Mouse (Mus musculus) left cerebral cortex, adult 9 months (tissue): ENCODE results near the gene Tbx3.

Source experiments
- DNase-seq, 2 experiments: peaks; one replicate each; pipeline ENCODE4 v3.0.0; 2022; ENCODE audit warnings: low spot score in 2 of 2

Tbx3 gene

GRCm38 (mm10) chr5:119661474-119661873 lies 9.0 kb upstream of the Tbx3 start:
- DNase-seq: no peak

- DNase-seq: no peak
Measured at GRCm38 (mm10) chr5:119662326-119662725, 8.1 kb upstream of the Tbx3 start.

DNA sequence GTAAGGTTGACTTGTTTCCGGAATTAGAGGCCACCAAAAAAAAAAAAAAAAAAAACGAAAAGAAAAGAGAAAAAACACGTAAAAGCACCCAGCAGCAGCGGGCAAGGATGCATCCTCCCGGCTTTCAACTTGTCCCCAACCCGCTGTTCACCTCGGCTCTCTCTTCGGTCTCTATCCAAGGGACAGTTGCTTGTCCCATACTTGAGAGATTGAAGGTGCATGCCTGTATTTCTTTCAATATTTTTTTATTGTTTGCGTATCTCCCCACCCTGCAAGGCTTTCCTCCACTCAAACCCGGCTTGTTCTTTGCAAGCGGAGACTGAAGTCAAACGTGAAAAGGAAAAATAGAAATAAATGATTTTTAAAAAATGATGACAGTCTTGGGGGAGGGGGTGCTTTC lies 7.7 kb upstream of the Tbx3 start:
- DNase-seq: no peak

DNA sequence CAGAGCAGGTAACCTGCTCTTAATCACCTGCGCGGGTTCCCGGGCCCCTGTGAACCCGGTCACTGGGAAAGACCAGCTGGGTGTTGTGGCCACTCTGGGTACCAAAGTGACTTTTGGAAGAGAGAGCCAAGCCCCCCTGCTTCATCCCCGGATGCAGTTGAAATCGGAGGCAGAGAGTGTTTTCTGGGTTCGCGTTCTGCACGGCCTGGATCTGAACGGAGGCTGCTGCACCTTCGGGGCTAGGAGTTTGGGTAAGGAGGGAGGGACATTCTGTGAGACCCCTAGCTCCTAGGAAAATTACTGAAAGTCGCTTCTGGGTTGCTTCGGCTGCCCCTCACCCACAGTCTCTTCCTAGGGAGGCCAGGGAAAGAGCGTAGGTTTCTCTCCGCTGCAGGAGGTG lies 7.2 kb upstream of the Tbx3 start:
- DNase-seq: no peak

DNA sequence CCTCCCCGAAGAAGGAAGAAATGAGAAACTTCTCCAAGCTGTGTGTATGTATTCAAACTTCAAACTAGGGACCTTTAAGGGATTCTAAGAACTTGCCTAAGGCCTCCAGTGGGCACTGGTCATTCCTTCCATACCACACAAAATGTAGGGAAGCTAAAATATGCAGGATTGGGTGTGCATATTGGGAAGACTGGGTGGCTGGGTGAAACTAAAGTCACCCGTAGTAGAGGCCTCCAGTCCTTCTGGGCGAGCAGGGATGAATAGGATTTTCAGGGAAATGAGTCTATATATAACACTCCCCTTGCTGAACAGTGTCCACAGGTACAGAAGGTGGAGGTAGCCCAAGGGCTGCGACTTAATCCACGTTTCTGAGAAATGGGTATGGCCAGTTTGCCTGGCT lies 6.7 kb upstream of the Tbx3 start:
- DNase-seq: no peak

DNA sequence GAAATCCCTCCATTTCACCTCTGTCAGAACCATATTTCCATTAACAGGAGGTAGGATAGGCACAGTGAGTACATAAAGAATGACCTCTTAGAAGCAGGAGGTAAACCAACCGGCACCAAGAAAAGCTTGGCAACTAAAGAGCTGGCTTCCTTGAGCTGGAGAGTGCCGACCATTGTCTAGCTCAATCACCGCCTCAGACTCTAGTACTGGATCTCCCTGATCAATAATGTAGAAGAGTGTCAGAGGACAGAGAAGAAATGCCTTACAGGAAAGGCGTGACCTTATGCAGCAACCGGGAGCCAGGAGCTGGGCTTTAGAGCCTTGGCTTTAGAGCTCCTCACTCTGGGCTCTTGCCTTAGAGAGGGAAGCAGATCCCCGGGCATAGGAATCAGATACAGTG lies 4.7 kb upstream of the Tbx3 start:
- DNase-seq: no peak

GRCm38 (mm10) chr5:119667356-119667940 lies 3.0 kb upstream of the Tbx3 start:
- no peak for DNase-seq

DNA sequence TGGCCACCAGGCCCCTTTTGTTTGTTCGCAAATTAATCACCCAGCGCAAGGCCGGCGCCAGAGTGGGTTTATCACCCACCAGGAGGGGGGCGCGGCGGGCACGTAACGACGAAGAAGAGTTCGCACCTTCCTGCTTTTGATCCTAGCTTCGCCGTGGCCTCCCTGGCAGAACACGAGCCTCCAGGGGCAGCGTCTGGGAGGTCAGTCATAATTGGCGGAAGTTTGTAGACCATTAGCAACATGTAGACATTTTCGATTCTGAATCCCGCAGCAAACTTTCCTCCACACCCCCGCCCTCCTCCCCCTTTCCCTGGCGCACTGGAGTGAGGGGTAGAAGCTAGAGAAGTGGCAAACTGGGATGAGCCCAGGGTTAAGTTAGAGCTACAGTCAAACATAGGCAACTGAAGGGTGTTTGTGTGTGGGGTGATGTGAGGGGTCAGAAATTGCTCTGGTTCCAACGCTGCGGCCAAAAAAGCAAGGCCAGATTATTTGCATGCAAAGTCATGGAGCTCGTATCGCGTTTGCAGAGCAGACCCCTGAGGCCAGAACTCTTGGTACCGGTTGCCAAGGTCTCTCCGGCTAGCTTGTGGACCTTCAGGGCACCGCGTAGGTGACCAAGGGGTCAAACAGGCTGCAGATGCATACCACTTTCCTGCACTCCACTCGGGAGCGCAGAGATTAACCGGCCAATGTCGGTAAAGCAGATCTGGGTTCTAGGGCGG lies 2.1 kb upstream of the Tbx3 start:
- no peak for DNase-seq

GRCm38 (mm10) chr5:119668913-119669411 lies 1.5 kb upstream of the Tbx3 start:
- no peak for DNase-seq

GRCm38 (mm10) chr5:119669741-119670565 lies 516 bp upstream of the Tbx3 start:
- no peak for DNase-seq

- DNase-seq: no peak
Measured at GRCm38 (mm10) chr5:119671124-119671801, 794 bp downstream of the Tbx3 start.

GRCm38 (mm10) chr5:119671965-119672347 lies 1.5 kb downstream of the Tbx3 start:
- no peak for DNase-seq

DNA sequence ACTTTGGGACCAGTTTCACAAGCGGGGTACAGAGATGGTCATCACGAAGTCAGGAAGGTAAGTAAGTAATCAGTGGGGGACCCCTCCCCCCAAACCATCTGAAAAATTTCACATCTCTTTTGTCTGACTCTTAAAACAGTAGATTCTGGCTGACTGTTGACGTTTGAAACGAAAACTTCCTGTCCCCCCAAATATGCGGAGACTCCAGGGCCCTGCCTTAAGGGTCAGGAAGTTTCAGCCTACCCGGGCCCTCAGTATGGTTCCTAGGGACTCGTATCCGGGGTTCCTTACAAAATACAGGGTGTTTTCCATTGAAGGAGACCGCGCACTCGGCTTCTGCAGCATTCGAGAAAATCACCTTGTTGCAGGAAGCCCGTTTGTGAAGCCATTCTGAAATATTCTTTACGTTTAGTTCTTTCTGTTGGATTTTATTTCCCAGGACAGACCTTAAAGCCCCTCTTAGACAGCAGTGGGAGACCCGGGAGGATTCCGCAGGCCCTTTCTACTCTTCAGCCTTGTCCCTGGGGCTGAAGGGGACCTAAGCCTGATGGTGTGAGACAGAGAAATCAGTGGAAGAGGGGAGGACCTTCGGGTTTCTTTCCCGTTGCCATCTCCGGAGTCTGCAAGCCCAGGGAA lies 2.0 kb downstream of the Tbx3 start:
- no peak for DNase-seq

DNA sequence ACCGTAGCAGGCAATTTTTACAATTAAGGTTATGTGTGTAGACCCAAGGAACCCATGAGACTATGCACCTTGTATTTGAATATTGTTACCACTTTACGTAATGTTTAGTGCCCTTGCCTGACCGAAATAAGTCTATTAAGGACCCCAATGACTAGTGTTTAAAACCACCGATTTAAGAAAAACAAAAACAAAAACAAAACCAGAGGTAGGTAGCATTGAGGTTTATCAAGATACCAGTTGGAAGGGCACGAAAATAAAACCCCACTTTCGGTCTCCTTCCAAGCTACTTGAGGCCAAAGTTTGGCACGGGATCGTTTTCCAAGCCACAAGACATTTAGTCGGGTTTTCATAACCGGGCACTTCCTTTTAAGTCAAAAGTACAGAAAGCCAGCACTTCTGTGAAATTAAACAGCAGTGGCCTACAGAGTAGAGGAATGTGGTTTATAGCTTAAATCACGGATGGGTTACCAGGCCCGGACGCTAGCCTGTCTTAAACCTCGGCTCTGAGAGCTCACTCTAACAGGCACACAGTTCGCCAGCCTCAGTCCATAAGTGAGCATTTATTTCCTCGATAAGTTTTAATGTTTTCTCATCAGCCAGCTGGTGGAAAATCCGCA lies 2.6 kb downstream of the Tbx3 start:
- DNase-seq: no peak

DNA sequence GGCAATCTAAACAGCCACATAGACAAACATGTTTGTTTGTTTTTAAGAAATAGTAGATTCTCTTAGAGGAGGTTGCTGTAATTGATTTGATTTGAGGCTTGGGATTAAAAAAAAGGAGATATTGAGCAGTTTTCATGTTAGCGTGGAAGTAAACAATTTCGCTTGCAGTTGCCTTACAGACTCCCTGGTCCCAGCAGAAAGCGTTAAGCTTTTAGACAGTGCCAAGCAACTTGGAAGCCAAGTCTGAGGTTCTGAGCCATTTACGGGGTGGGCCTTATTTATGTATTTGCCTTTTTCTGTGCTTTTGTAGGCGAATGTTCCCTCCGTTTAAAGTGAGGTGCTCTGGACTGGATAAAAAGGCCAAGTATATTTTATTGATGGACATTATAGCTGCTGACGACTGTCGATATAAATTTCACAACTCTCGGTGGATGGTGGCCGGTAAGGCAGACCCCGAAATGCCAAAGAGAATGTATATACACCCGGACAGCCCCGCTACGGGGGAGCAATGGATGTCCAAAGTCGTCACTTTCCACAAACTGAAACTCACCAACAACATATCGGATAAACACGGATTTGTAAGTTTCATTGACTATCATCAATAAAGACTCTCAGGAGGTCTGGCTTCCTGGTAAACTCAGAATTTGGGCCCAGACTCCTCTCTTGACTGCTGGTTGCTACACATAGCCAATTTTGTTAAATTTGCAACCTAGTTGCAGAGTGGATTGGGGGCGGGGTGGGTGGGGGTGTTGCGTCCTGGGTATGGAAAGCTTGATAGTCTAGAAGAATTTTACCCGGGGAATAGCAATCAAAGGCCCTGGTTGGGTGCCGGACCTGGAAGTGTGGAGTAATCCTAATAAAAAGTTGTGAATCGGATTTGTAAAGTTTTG lies 3.5 kb downstream of the Tbx3 start:
- no peak for DNase-seq

DNA sequence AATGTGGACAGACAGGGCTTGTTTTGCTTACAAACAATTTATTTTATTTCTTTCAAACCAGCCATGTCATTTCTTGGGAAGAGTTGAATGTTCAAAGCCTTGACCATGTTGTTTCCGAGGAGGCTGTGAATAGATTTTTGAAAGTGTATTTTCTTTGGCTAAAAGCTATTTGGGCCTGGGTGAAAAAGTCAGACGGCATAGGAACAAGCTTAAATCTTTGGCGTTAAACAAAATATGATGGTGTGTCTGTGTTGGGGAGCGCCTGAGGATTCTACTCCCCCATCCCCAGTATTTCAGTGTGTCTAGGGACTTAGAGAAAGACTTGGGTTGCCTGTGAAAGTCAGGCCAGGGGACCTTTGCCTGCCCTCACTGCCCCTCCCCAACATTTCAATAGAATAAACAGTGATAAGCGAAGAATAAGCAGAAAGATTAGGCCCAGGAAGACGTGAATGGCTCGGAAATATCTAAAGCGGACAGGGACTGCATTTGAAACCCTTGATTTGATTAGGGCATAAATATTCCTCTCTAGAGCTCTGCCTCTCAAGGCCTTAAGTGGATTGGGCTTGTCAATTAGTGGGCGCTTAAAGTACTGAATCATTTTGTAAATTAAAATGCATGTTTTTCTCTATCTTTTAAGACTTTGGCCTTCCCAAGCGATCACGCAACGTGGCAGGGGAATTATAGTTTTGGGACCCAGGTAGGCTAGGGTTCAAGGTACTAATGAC lies 4.3 kb downstream of the Tbx3 start:
- DNase-seq: no peak

DNA sequence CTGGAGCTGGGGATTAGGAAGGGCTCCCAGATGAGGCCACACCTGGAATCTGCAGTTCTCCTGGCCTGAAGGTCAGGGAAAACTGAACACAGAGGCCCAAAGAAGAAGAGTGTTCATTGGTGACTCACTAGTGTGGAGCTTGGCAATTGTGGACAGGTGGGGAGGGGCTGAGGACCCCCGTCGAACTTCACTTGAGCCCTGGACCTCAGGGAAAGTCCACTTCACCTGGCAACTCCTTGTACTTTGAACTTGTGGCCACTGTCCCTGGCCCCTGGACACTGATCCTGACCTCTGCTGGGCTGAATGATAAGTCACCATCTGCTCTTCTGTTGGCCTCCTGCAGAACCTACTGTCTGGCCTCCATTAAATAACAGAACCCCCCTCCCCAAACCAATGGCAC lies 5.8 kb downstream of the Tbx3 start:
- no peak for DNase-seq

GRCm38 (mm10) chr5:119678516-119678915 lies 8.0 kb downstream of the Tbx3 start:
- no peak for DNase-seq

DNA sequence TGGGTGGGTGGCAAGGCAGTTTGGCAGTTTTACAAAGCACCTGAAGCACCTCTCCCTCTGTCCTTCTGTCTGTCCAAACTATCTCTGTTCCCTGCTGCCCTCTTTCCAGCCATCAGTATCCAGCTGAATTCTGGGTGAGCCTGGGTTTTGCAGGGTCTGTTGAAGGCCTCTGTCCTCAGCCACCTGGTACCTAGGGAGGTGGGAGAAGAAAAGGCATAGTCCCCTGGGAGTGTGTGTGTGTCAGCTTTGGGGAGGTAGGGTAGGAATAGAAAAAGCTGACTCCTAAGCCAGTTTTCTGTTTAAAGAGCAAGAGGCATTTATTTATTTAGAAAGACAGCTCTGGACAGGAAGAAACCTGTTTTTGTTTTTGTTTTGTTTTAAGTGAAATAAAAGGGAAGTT lies 8.6 kb downstream of the Tbx3 start:
- no peak for DNase-seq
